Mouse (Mus musculus): ENCODE results near the gene Bckdha. TPM values are rescaled to one million over a fixed set of nuclear protein-coding genes. Genes with fewer than 3 reads are reported as not detected.

Gene Bckdha
- polyA plus RNA-seq, 1 experiment from 2014 or later = 48.7 TPM

- ATAC-seq (replicated peaks; ENCODE audit: low FRiP score, low TSS enrichment, low read depth) (no peak), DNase-seq (ENCODE audit: low spot score) (no peak)
- Histone ChIP-seq H3K9ac (ENCODE audit: low read length) (no peak overlapping the region), H3K4me3 (ENCODE audit: low read depth, low read length) (no peak overlapping the region), H3K36me3 (ENCODE audit: control insufficient read depth, insufficient read depth, low read length) (no peaks in the 10 kb centered on the region), H3K4me2 (ENCODE audit: low read length) (no peak overlapping the region), H3K27me3 (replicated peaks; ENCODE audit: control insufficient read depth, insufficient read depth, low read length) (no peaks in the 10 kb centered on the region), H3K4me1 (replicated peaks; ENCODE audit: control insufficient read depth, insufficient read depth, low read length) (no peaks in the 10 kb centered on the region), H3K27ac (ENCODE audit: low read depth) (no peak overlapping the region), H3K9me3 (ENCODE audit: control insufficient read depth, low read length) (no peaks in the 10 kb centered on the region)
- 68% methylated on average over 14 of the region's 14 CpGs for WGBS
These were observed 13.7 kb downstream of the Bckdha start for GRCm38 (mm10) chr7:25645074-25645473.

GRCm38 (mm10) chr7:25644631-25645030, 14.2 kb downstream of the Bckdha start:
- DNase-seq (ENCODE audit: low spot score) = no peak
- ATAC-seq (replicated peaks; ENCODE audit: low FRiP score, low TSS enrichment, low read depth) = no peak
- Histone ChIP-seq H3K27me3 (replicated peaks; ENCODE audit: control insufficient read depth, insufficient read depth, low read length) (no peaks in the 10 kb centered on the region), H3K4me2 (ENCODE audit: low read length) (no peak overlapping the region), H3K9ac (ENCODE audit: low read length) (no peak overlapping the region), H3K9me3 (ENCODE audit: control insufficient read depth, low read length) (no peaks in the 10 kb centered on the region), H3K4me3 (ENCODE audit: low read depth, low read length) (no peak overlapping the region), H3K36me3 (ENCODE audit: control insufficient read depth, insufficient read depth, low read length) (no peaks in the 10 kb centered on the region), H3K4me1 (replicated peaks; ENCODE audit: control insufficient read depth, insufficient read depth, low read length) (no peaks in the 10 kb centered on the region), H3K27ac (ENCODE audit: low read depth) (no peak overlapping the region)
- WGBS = 78% methylated on average over 4 of the region's 4 CpGs

GRCm38 (mm10) chr7:25644136-25644535, 14.6 kb downstream of the Bckdha start:
- Histone ChIP-seq H3K4me1 (replicated peaks; ENCODE audit: control insufficient read depth, insufficient read depth, low read length) (no peaks in the 10 kb centered on the region), H3K9me3 (ENCODE audit: control insufficient read depth, low read length) (no peaks in the 10 kb centered on the region), H3K36me3 (ENCODE audit: control insufficient read depth, insufficient read depth, low read length) (no peaks in the 10 kb centered on the region; the same call in 1 of the 2 replicates), H3K9ac (ENCODE audit: low read length) (no peak overlapping the region), H3K27ac (ENCODE audit: low read depth) (no peak overlapping the region), H3K27me3 (replicated peaks; ENCODE audit: control insufficient read depth, insufficient read depth, low read length) (no peaks in the 10 kb centered on the region), H3K4me2 (ENCODE audit: low read length) (no peak overlapping the region), H3K4me3 (ENCODE audit: low read depth, low read length) (no peak overlapping the region)
- no peak for ATAC-seq (replicated peaks; ENCODE audit: low FRiP score, low TSS enrichment, low read depth)
- 76% methylated on average over 10 of the region's 10 CpGs for WGBS
- no peak for DNase-seq (ENCODE audit: low spot score)

- no peak overlapping the region for H3K27ac ChIP-seq (ENCODE audit: low read depth)
- 88% methylated on average over 4 of the region's 4 CpGs for WGBS
- H3K9ac ChIP-seq (ENCODE audit: low read length) = no peak overlapping the region
- DNase-seq (ENCODE audit: low spot score) (no peak), ATAC-seq (replicated peaks; ENCODE audit: low FRiP score, low TSS enrichment, low read depth) (no peak)
- H3K4me3 ChIP-seq (ENCODE audit: low read depth, low read length) = no peak overlapping the region
- no peaks in the 10 kb centered on the region for H3K9me3 ChIP-seq (ENCODE audit: control insufficient read depth, low read length)
- H3K27me3 ChIP-seq (replicated peaks; ENCODE audit: control insufficient read depth, insufficient read depth, low read length) = no peaks in the 10 kb centered on the region
- no peaks in the 10 kb centered on the region for H3K4me1 ChIP-seq (replicated peaks; ENCODE audit: control insufficient read depth, insufficient read depth, low read length)
- H3K4me2 ChIP-seq (ENCODE audit: low read length) = no peak overlapping the region
- H3K36me3 ChIP-seq (ENCODE audit: control insufficient read depth, insufficient read depth, low read length) = peaks cover 5% of the 10 kb centered on the region; the same call in 1 of the 2 replicates
These were observed 19.0 kb downstream of the Bckdha start for GRCm38 (mm10) chr7:25639754-25640153.

GRCm38 (mm10) chr7:25637099-25637498, 21.7 kb downstream of the Bckdha start:
- Histone ChIP-seq H3K27ac (ENCODE audit: low read depth) (no peak overlapping the region), H3K4me2 (ENCODE audit: low read length) (no peak overlapping the region), H3K9ac (ENCODE audit: low read length) (no peak overlapping the region), H3K27me3 (replicated peaks; ENCODE audit: control insufficient read depth, insufficient read depth, low read length) (no peaks in the 10 kb centered on the region), H3K9me3 (ENCODE audit: control insufficient read depth, low read length) (no peaks in the 10 kb centered on the region), H3K36me3 (ENCODE audit: control insufficient read depth, insufficient read depth, low read length) (peaks cover 23% of the 10 kb centered on the region; the same call in 1 of the 2 replicates), H3K4me3 (ENCODE audit: low read depth, low read length) (no peak overlapping the region), H3K4me1 (replicated peaks; ENCODE audit: control insufficient read depth, insufficient read depth, low read length) (no peaks in the 10 kb centered on the region)
- WGBS = 88% methylated on average over 5 of the region's 5 CpGs
- DNase-seq (ENCODE audit: low spot score) = no peak
- no peak for ATAC-seq (replicated peaks; ENCODE audit: low FRiP score, low TSS enrichment, low read depth)

GRCm38 (mm10) chr7:25636373-25636772, 22.4 kb downstream of the Bckdha start:
- no peak for ATAC-seq (replicated peaks; ENCODE audit: low FRiP score, low TSS enrichment, low read depth)
- Histone ChIP-seq H3K4me2 (ENCODE audit: low read length) (no peak overlapping the region), H3K9ac (ENCODE audit: low read length) (0 out of 2 replicates have a peak overlapping the region, but pooled peaks have one; percentile 10), H3K27ac (ENCODE audit: low read depth) (no peak overlapping the region), H3K4me3 (ENCODE audit: low read depth, low read length) (no peak overlapping the region), H3K36me3 (ENCODE audit: control insufficient read depth, insufficient read depth, low read length) (peaks cover 30% of the 10 kb centered on the region), H3K4me1 (replicated peaks; ENCODE audit: control insufficient read depth, insufficient read depth, low read length) (no peaks in the 10 kb centered on the region), H3K27me3 (replicated peaks; ENCODE audit: control insufficient read depth, insufficient read depth, low read length) (no peaks in the 10 kb centered on the region), H3K9me3 (ENCODE audit: control insufficient read depth, low read length) (no peaks in the 10 kb centered on the region)
- no peak for DNase-seq (ENCODE audit: low spot score)
- WGBS = 32% methylated on average over 3 of the region's 3 CpGs

- Histone ChIP-seq H3K36me3 (ENCODE audit: control insufficient read depth, insufficient read depth, low read length) (peaks cover 43% of the 10 kb centered on the region), H3K27me3 (replicated peaks; ENCODE audit: control insufficient read depth, insufficient read depth, low read length) (no peaks in the 10 kb centered on the region), H3K4me2 (ENCODE audit: low read length) (no peak overlapping the region), H3K4me3 (ENCODE audit: low read depth, low read length) (no peak overlapping the region), H3K27ac (ENCODE audit: low read depth) (no peak overlapping the region), H3K4me1 (replicated peaks; ENCODE audit: control insufficient read depth, insufficient read depth, low read length) (peaks cover 6% of the 10 kb centered on the region; the same call in 1 of the 2 replicates), H3K9ac (ENCODE audit: low read length) (no peak overlapping the region), H3K9me3 (ENCODE audit: control insufficient read depth, low read length) (no peaks in the 10 kb centered on the region)
- no peak for DNase-seq (ENCODE audit: low spot score)
- ATAC-seq (replicated peaks; ENCODE audit: low FRiP score, low TSS enrichment, low read depth) = no peak
- whole genome bisulfite sequencing = 88% methylated on average over 5 of the region's 5 CpGs
These were observed 26.1 kb downstream of the Bckdha start for GRCm38 (mm10) chr7:25632679-25633078.

- 48% methylated on average over 8 of the region's 8 CpGs for WGBS
- Histone ChIP-seq H3K27ac (ENCODE audit: low read depth) (no peak overlapping the region), H3K4me1 (replicated peaks; ENCODE audit: control insufficient read depth, insufficient read depth, low read length) (peaks cover 15% of the 10 kb centered on the region), H3K4me3 (ENCODE audit: low read depth, low read length) (peak overlapping the region; percentile 45), H3K9me3 (ENCODE audit: control insufficient read depth, low read length) (no peaks in the 10 kb centered on the region), H3K4me2 (ENCODE audit: low read length) (peak overlapping the region; percentile 73), H3K9ac (ENCODE audit: low read length) (peak overlapping the region; percentile 51; the same call in 1 of the 2 replicates), H3K27me3 (replicated peaks; ENCODE audit: control insufficient read depth, insufficient read depth, low read length) (no peaks in the 10 kb centered on the region), H3K36me3 (ENCODE audit: control insufficient read depth, insufficient read depth, low read length) (peaks cover 47% of the 10 kb centered on the region)
- ATAC-seq (replicated peaks; ENCODE audit: low FRiP score, low TSS enrichment, low read depth) = no peak
- no peak for DNase-seq (ENCODE audit: low spot score)
These were observed 30.5 kb downstream of the Bckdha start for GRCm38 (mm10) chr7:25628323-25628620.

- 16% methylated on average over 36 of the region's 38 CpGs for WGBS
- H3K4me1 ChIP-seq (replicated peaks; ENCODE audit: control insufficient read depth, insufficient read depth, low read length) = peaks cover 15% of the 10 kb centered on the region
- H3K9ac ChIP-seq (ENCODE audit: low read length) = peak overlapping the region; percentile 51
- H3K27me3 ChIP-seq (replicated peaks; ENCODE audit: control insufficient read depth, insufficient read depth, low read length) = no peaks in the 10 kb centered on the region
- ATAC-seq (replicated peaks; ENCODE audit: low FRiP score, low TSS enrichment, low read depth) = peak; percentile 84
- peak; percentile 84 for DNase-seq (ENCODE audit: low spot score)
- H3K9me3 ChIP-seq (ENCODE audit: control insufficient read depth, low read length) = no peaks in the 10 kb centered on the region
- H3K4me2 ChIP-seq (ENCODE audit: low read length) = peak overlapping the region; percentile 73
- H3K36me3 ChIP-seq (ENCODE audit: control insufficient read depth, insufficient read depth, low read length) = peaks cover 45% of the 10 kb centered on the region
- H3K27ac ChIP-seq (ENCODE audit: low read depth) = peak overlapping the region; percentile 75
- peak overlapping the region; percentile 45 for H3K4me3 ChIP-seq (ENCODE audit: low read depth, low read length)
These were observed 31.1 kb downstream of the Bckdha start for GRCm38 (mm10) chr7:25627431-25628322.
